Mouse (Mus musculus) liver, postnatal 0 days (tissue): ENCODE data around the gene Vav2.

Source experiments
- CTCF ChIP-seq: sonication (generic); IDR thresholded peaks from 2 replicates; pipeline ENCODE4 v1.5.1; 2016; ENCODE audit warnings: antibody characterized with exemption, low read depth
- EP300 ChIP-seq: IDR thresholded peaks from 2 replicates; pipeline ENCODE4 v1.6.1; 2016; ENCODE audit warnings: antibody characterized with exemption, low read depth, mild to moderate bottlenecking

- TF ChIP-seq CTCF (no peak), EP300 (no peak)
Observed at GRCm38 (mm10) chr2:27377876-27378275, 49.0 kb downstream of the Vav2 start.
